Mouse (Mus musculus) spleen, adult 2 months (tissue): Measurements from ENCODE around the gene Slc34a2. TPM values are rescaled to one million over a fixed set of nuclear protein-coding genes. Genes with fewer than 3 reads are reported as not detected.

Source experiments
- DNase-seq, 2 experiments: peaks; one replicate each; pipeline versions ENCODE4 v3.0.0 to v3.0.0-alpha.2; 2012 to 2021; ENCODE audit warnings: low spot score in 2 of 2, low read depth in 1 of 2
- H3K27ac ChIP-seq: fragments of 200-500 bp; 2 replicates; pipeline ENCODE4 v1.5.1; 2012; ENCODE audit warnings: low read length, inconsistent platforms; ENCODE audit not compliant: insufficient read depth
- H3K27me3 ChIP-seq: fragments of 200-500 bp; 2 replicates; pipeline ENCODE4 v1.6.1; 2012; ENCODE audit warnings: mild to moderate bottlenecking, moderate library complexity, low read length, inconsistent platforms; ENCODE audit not compliant: control insufficient read depth, insufficient read depth
- H3K36me3 ChIP-seq: fragments of 200-500 bp; 2 replicates; pipeline ENCODE4 v1.6.1; 2012; ENCODE audit warnings: mild to moderate bottlenecking, low read length, inconsistent platforms; ENCODE audit not compliant: control insufficient read depth, insufficient read depth
- H3K4me1 ChIP-seq: fragments of 200-500 bp; 2 replicates; pipeline ENCODE4 v1.6.1; 2011; ENCODE audit warnings: inconsistent platforms; ENCODE audit not compliant: control insufficient read depth, insufficient read depth, insufficient read length
- H3K4me3 ChIP-seq: fragments of 200-500 bp; 2 replicates; pipeline ENCODE4 v1.5.1; 2011; ENCODE audit warnings: mild to moderate bottlenecking, inconsistent platforms; ENCODE audit not compliant: insufficient read depth, insufficient read length; ENCODE audit errors: extremely low read depth
- CTCF ChIP-seq: fragments of 200-500 bp; IDR thresholded peaks from 2 replicates; pipeline ENCODE4 v1.5.1; 2011; ENCODE audit warnings: mild to moderate bottlenecking, inconsistent platforms; ENCODE audit not compliant: insufficient read depth, insufficient read length, insufficient replicate concordance; ENCODE audit errors: extremely low read depth
- POLR2A ChIP-seq: fragments of 200-500 bp; IDR thresholded peaks from 2 replicates; pipeline ENCODE4 v1.6.1; 2011; ENCODE audit warnings: low read depth, low read length, inconsistent platforms
- WGBS: fragments of 180-500 bp; shearing (Covaris S2); methylation state at CpG from one replicate; pipeline ENCODE4 v1.1.7; 2018; 5-methylcytosine and 5-hydroxymethylcytosine counted together
- polyA plus RNA-seq: library from polyadenylated mRNA; depleted of rRNA; stranded (reverse); fragments of >200 nt; gene quantifications from 2 replicates; pipeline ENCODE4 v1.2.3, GENCODE M21; 2012

Slc34a2 gene
- polyA plus RNA-seq, 1 experiment, result not detected

DNA sequence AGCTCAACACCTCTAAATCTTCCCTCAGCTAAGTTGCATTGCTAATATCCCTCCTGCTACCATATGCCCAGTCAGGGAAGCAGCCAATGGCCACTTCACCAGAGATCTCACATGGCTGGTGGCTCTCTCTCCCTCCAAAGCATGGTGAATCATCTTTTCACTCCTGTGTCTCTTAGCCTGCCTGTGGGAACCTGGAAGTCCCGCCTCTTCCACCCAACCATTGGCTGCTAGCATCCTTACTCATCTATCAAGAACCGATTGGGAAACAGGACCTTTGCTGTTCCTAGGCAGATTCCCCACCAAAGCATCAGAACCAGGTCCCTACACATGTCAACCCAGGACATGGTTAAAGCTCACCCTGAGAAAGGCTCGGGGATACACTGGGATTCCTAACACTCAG lies 53.5 kb downstream of the Slc34a2 start:
- H3K4me1 ChIP-seq, result no peaks in the 10 kb centered on the region
- 72% methylated on average over 3 of the region's 3 CpGs for WGBS

DNA sequence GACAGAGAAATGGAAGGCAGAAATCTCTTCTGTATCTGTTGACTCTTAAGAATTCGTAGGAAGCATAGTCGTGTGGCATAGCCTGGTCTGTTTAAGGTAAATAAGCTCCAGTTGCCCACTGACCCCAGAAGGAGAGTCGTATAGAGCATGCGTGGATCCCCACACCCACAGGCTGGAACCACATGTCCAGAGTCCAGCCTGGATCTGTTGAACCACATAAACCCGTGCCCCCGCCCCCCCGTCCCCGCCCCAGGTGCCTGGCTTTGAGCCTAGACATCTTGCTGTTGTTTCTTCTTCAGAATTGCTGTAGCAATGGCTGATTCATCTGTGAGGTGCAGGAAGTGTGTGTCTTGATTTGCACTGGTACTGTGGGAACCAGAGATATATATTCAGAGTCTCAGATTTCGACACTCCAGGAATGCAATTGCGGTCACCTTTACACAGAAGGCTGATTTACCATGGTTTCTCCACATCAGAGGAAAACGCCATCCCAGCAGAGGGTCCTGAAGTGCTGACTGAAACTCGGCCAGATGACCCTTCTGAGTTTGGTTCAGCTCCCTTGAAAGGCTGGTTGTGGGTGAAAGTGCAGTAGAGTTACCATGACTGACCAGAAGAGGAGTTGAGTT lies 64.1 kb downstream of the Slc34a2 start:
- no peaks in the 10 kb centered on the region for H3K36me3 ChIP-seq
- TF ChIP-seq CTCF, result no peak
- TF ChIP-seq POLR2A, result no peak
- no peak overlapping the region for H3K27ac ChIP-seq
- H3K27me3 ChIP-seq, result no peaks in the 10 kb centered on the region
- 87% methylated on average over 12 of the region's 12 CpGs for WGBS
- no peak overlapping the region for H3K4me3 ChIP-seq
- H3K4me1 ChIP-seq, result no peaks in the 10 kb centered on the region
- no peak for DNase-seq

More for the DNA sequence above, 53.5 kb downstream of the Slc34a2 start:
- H3K27ac ChIP-seq, result no peak overlapping the region
- no peaks in the 10 kb centered on the region for H3K27me3 ChIP-seq
- no peak for DNase-seq
- no peaks in the 10 kb centered on the region for H3K36me3 ChIP-seq
- H3K4me3 ChIP-seq, result no peak overlapping the region
- TF ChIP-seq CTCF, result no peak
- no peak for TF ChIP-seq POLR2A

DNA sequence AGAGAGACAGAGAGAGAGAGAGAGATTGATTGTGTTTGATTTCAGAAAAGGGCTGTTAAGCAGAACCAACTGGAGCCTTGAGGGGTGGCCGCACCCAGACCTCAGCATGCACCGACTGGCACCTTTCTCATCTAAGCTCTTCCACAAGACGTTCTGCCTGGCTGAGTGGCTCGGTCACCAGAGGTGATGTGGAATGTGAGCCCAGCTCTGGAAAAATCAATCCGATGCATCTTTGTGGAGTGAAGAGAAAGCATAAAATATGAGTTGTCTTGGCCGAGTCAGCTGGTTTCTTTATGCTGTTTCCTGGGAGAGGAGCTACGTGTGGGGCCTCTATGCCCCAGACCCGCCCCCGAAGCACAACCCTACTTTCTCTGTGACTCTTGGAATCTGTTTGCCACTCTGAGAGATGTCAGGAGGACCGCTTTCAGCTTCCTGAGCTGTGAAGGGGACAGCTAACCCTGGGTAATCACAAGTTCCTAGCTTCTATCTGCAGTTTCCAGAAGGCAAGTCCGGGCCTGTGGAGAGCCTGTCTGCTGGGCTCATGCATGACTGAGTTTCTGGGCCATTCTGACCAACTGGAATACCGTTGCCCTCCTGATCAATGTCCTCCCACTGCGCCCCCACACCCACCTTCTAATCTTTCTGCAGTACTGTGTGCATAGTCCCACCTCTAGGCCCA lies 66.4 kb downstream of the Slc34a2 start:
- Histone ChIP-seq H3K27ac (no peak overlapping the region), H3K27me3 (no peaks in the 10 kb centered on the region), H3K4me1 (no peaks in the 10 kb centered on the region), H3K36me3 (no peaks in the 10 kb centered on the region), H3K4me3 (no peak overlapping the region)
- WGBS, result 89% methylated on average over 13 of the region's 13 CpGs
- no peak for DNase-seq
- TF ChIP-seq CTCF (no peak), POLR2A (no peak)

DNA sequence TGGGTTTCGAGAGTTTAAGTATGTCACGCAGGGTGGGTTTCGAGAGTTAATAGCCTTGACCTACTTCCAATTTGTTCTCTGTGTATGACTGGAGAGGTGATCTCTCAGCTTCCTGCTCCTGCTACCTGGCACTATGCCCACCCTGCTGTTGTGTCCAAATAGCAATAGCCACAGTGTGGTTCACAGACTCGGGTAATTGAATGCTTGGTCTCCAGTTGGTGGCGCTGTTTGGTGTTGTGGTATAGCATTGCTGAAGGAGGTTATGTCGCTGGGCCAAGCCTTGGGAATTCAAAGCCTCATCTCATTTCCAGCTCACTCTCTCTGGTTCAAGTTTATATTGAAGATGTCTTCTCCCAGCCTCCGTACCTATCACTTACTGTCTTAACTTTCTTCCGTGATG lies 67.8 kb downstream of the Slc34a2 start:
- no peak overlapping the region for H3K4me3 ChIP-seq
- H3K27ac ChIP-seq, result no peak overlapping the region
- no peak for DNase-seq
- 83% methylated on average over 8 of the region's 8 CpGs for WGBS
- no peaks in the 10 kb centered on the region for H3K27me3 ChIP-seq
- no peaks in the 10 kb centered on the region for H3K4me1 ChIP-seq
- no peak for TF ChIP-seq CTCF
- TF ChIP-seq POLR2A, result no peak
- no peaks in the 10 kb centered on the region for H3K36me3 ChIP-seq

DNA sequence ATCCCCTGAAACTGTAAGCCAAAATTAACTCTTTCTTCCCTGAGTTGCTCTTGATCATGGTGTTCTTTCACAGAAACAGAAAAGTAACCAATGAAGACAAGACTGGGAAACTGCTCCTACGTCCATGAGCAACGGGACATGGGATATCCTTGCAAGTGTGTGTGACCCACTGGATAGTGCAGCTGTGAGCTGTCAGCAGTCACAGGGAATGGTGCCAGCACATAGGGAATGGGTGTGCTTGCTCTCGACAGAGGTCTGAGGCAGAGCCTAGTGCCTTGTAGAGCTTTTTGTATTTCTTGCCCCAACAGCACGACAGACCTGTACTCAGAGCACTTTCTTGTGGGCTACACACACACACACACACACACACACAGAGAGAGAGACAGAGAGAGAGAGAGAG lies 68.2 kb downstream of the Slc34a2 start:
- no peak for TF ChIP-seq CTCF
- TF ChIP-seq POLR2A, result no peak
- WGBS, result 85% methylated on average over 4 of the region's 4 CpGs
- no peaks in the 10 kb centered on the region for H3K27me3 ChIP-seq
- no peak for DNase-seq
- H3K4me1 ChIP-seq, result no peaks in the 10 kb centered on the region
- H3K27ac ChIP-seq, result no peak overlapping the region
- no peaks in the 10 kb centered on the region for H3K36me3 ChIP-seq
- H3K4me3 ChIP-seq, result no peak overlapping the region

DNA sequence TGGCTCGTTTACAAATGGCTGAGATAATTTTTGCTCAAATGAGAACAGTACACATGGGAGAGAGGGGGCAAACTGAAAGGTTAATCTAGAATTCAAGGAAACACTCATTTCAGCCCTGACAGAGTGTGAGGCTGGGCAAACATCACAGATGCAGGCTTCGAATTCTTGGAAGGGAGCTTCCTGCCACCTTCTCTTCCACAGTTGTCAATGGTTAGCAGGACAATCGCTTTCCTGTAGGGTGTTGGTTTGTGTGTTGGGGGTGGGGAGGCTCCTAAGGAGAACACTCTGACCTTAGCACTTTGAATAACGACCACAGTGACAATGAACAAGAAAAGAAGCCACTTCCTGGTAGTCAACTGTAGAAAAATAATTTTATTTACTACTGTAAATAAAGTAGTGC lies 68.8 kb downstream of the Slc34a2 start:
- no peak for TF ChIP-seq POLR2A
- no peak for TF ChIP-seq CTCF
- Histone ChIP-seq H3K27ac (no peak overlapping the region), H3K4me1 (no peaks in the 10 kb centered on the region), H3K4me3 (no peak overlapping the region), H3K36me3 (no peaks in the 10 kb centered on the region), H3K27me3 (no peaks in the 10 kb centered on the region)
- WGBS, result 27% methylated on average over 4 of the region's 4 CpGs
- DNase-seq, result no peak

DNA sequence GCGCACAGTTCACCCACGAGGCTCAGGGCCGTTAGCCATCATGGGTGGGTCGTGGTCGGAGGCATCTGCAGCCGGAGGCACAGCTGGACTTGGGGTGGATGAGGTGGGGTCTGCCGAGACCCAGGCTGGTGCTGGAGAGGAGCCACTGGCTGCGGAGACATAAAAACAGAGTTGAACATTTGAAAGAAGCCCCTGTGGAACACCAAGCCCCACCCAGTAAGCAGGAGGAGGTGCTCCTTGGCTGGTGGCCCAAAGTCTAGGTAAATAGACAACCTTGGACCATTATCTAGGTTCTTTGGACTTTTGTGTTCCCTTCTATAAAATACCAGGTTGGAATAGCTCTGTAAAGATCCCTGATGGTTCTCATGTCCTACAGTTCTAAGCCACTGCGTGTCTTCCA lies 70.1 kb downstream of the Slc34a2 start:
- H3K27me3 ChIP-seq, result no peaks in the 10 kb centered on the region
- no peaks in the 10 kb centered on the region for H3K4me1 ChIP-seq
- H3K4me3 ChIP-seq, result no peak overlapping the region
- WGBS, result 82% methylated on average over 9 of the region's 9 CpGs
- no peak for DNase-seq
- TF ChIP-seq CTCF, result no peak
- no peaks in the 10 kb centered on the region for H3K36me3 ChIP-seq
- H3K27ac ChIP-seq, result no peak overlapping the region
